Mouse (Mus musculus) spleen, postnatal 14 days (tissue): ENCODE measurements around the gene Ttyh2.
A peak's percentile ranks its signal among the peaks of the same experiment; 100 is the strongest.

Source experiments
- DNase-seq, 2 experiments: peaks; one replicate each; pipeline ENCODE4 v3.0.0; 2021 to 2022; ENCODE audit warnings: low spot score in 2 of 2

The Ttyh2 gene

GRCm38 (mm10) chr11:114675341-114675825 lies at the start of gene Ttyh2:
TSS of gene Ttyh2 (plus strand) at chr11:114675431.
- DNase-seq = peak; percentile 53 to 56

- DNase-seq = no peak
Measured at GRCm38 (mm10) chr11:114626071-114626690, 49.0 kb upstream of the Ttyh2 start.

- DNase-seq = no peak
Measured at GRCm38 (mm10) chr11:114627036-114627435, 48.2 kb upstream of the Ttyh2 start.

GRCm38 (mm10) chr11:114628032-114628431 lies 47.2 kb upstream of the Ttyh2 start:
- DNase-seq = no peak

GRCm38 (mm10) chr11:114630044-114630443 lies 45.2 kb upstream of the Ttyh2 start:
- no peak for DNase-seq

GRCm38 (mm10) chr11:114632266-114632665 lies 43.0 kb upstream of the Ttyh2 start:
- no peak for DNase-seq

GRCm38 (mm10) chr11:114636292-114636691 lies 38.9 kb upstream of the Ttyh2 start:
- peak; percentile 31 to 62 for DNase-seq

- DNase-seq = no peak
Measured at GRCm38 (mm10) chr11:114636727-114637505, 38.3 kb upstream of the Ttyh2 start.

- no peak for DNase-seq
Measured at GRCm38 (mm10) chr11:114638647-114639290, 36.5 kb upstream of the Ttyh2 start.

- no peak for DNase-seq
Measured at GRCm38 (mm10) chr11:114639681-114640103, 35.5 kb upstream of the Ttyh2 start.

GRCm38 (mm10) chr11:114640658-114641057 lies 34.6 kb upstream of the Ttyh2 start:
- no peak for DNase-seq

GRCm38 (mm10) chr11:114641136-114641535 lies 34.1 kb upstream of the Ttyh2 start:
- no peak for DNase-seq

GRCm38 (mm10) chr11:114642184-114642583 lies 33.0 kb upstream of the Ttyh2 start:
- DNase-seq = no peak

- no peak for DNase-seq
Measured at GRCm38 (mm10) chr11:114642926-114643325, 32.3 kb upstream of the Ttyh2 start.

- no peak for DNase-seq
Measured at GRCm38 (mm10) chr11:114644122-114644521, 31.1 kb upstream of the Ttyh2 start.

GRCm38 (mm10) chr11:114649510-114649909 lies 25.7 kb upstream of the Ttyh2 start:
- DNase-seq = no peak

GRCm38 (mm10) chr11:114652531-114652930 lies 22.7 kb upstream of the Ttyh2 start:
- no peak for DNase-seq

GRCm38 (mm10) chr11:114653664-114654063 lies 21.6 kb upstream of the Ttyh2 start:
- DNase-seq = no peak

GRCm38 (mm10) chr11:114654552-114654951 lies 20.7 kb upstream of the Ttyh2 start:
- DNase-seq = no peak

- no peak for DNase-seq
Measured at GRCm38 (mm10) chr11:114655350-114656008, 19.8 kb upstream of the Ttyh2 start.

GRCm38 (mm10) chr11:114656994-114657644 lies 18.1 kb upstream of the Ttyh2 start:
- DNase-seq = no peak
